Mouse (Mus musculus) erythroblast, embryonic 14.5 days (primary cell): ENCODE data around the gene Rfx2.

Experiments
- GATA1 ChIP-seq: IDR thresholded peaks from 2 replicates; pipeline ENCODE4 v1.6.1; 2012; ENCODE audit warnings: low read length, inconsistent platforms, mixed read lengths
- TAL1 ChIP-seq: IDR thresholded peaks from 3 replicates; pipeline ENCODE4 v1.6.1; 2012; ENCODE audit warnings: low read length, inconsistent platforms, mixed read lengths

GRCm38 (mm10) chr17:56764474-56765354, 66.1 kb downstream of the Rfx2 start, which contains the start of gene Dus3l:
- TF ChIP-seq GATA1 (no peak), TAL1 (no peak)
